Mouse (Mus musculus) lung, postnatal 10 days (tissue): ENCODE measurements at regions not wholly inside any gene's neighbourhood (a gene's known extent, or its start where the extent isn't known, plus 50 kb on each side); places are given as distances from the start of the nearest gene placed in this dataset.

Experiments used
- DNase-seq: peaks from one replicate; pipeline ENCODE4 v3.0.0; 2021

DNA sequence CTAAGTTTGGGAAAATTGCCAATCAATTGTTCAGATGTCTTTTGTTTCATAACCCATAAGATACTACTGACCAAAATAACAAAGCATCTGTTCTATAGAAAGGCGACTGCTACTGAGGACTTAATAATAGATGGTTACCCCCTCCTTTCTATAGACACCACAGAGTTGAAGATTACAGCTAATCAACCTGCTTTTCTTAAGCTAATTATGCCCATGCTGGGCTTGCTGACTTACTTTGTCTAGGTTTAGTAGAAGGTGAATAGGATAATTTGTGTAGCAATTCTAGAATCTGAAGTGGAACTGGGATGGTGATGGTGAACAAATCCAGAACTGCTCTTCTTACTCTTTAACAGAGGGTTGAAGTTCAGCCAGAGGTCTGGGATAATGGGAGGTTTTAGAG lies 53.8 kb upstream of the Tbx18 start:
- DNase-seq = no peak

DNA sequence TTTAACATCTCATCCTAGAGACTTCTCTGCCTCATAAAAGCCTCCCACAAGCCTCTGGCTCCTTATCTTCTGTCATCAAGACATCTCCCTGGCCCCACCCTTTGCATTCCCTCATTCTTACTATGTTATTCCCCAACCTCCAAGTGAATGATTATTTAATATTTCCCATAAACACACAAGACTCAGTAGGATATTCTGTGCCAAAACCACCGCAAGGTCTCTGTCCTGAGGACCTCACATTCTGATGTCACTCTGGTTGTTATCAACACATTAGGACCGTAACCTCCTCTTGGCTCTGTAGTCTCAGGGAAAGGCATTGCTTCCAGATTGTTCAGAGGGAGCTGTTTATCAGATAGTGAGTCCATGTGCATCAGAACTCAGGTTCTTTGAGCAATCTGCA lies 80.7 kb upstream of the Tbx18 start:
- no peak for DNase-seq

DNA sequence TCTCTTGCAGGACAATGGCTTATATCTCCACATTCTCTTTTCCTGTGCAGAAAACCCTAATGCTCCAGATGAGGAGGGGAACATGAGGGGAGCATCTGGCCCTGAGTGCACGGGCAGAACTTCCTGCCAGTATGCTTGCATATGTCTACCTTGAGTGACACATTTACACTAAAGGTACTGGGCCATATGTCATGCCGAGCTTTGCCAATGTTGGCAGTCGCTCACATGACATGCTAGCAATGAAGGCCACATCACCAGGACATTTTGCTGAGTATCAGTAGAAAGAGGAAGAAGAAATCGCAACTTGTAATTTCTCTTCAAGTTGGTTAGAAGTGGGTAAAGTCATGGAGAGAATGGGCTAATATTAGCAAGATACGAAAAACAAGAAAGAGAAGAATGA lies 91.2 kb upstream of the Tbx18 start:
- no peak for DNase-seq

DNA sequence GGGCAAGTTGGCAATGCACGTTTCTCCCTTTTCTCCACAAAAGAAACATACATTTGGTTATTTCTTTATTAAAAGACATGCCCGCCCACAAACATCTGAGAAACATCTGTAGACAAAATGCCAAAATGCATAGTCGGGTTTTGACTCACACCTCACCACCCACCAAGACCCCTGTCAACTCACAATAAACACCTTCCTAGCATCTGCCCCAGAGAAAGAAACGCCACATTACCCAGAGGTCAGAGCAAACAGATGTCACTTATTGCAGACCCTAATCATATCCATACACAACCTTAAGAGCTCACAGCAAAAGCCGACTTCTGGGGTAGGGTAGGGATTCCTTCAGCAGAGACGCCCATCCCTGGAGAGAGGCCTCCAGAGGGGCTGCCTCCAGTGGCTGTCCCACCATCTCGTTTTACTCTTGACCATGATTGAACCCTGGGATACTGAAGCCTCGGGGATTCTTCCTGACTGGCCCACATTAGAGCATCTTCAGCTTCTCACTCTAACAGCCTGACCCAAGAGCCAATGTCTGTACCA lies 93.7 kb upstream of the Tbx18 start:
- no peak for DNase-seq

DNA sequence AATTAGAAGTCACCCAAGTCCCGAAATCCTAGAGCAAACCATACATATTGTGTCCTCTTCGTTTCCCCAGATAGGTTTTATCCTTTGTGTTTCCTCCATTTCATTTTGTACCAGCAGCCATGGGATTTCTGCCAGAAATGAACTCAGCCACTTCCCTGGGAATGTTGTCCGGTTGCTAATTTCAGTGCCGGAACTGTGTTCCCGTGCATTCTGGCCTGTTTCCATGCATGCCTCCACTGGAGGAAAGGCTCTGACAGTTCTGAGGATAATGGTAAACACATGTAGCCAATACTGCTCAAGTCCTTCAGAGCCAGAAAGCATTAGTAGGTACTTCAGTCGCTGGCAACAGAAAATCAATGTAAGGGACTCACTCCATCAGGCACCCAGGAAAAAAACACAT lies 112.8 kb upstream of the Tbx18 start:
- DNase-seq = peak; percentile 65

DNA sequence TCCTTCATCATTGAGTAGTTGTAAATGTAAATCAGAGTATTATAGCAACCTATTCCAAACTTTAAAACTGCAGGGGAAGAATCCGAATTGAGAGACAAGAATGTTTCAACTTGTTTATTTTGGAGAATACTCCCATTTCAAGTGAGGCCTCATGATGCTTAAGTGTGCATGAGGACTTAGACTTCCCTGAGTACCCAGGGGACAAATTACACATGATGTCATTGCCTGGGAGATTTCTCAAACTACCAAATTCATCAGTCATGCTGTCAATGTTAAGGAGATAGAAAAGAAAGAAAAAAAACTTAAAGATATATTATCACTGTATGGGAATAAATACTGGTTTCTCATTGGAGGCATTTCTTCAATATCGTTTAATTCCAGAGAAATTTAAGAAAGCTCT lies 113.4 kb upstream of the Tbx18 start:
- no peak for DNase-seq

DNA sequence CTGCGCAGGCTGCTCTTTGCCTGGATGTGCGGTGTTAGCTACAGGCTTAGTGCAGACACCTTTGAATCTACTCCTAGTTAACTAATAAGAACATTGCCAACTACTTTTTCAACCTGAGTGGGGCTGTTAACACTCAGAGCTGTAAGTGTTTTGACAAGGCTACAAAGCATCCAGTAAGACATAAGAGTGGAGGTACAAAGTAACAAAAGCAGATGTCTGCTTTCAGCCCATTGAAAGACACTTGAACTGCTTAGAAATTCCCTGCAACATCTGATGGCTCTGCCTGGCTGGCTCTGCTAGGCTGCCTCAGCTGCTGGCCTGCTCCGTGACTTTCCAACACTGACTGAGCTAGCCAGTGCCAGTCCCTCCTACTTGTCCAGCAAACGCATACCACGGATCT lies 117.8 kb upstream of the Tbx18 start:
- DNase-seq = no peak

DNA sequence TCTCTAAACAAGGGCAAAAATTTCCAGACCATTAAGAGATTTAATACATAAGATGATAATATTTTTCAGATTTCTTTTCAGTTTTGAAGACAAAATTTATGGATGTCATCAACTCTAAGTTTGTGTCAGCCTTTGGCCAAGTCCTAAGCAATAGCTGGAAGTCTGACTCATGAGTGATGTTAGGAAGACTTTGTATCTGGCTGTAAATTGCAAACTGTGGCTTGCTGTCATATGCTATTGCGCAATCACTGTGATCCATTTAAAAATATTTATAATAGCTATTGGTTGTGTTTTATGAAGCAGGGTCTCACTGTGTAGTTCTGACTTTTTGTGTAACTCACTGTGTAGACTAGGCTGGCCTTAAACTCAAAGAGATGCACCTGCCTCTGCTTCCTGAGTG lies 119.1 kb upstream of the Tbx18 start:
- no peak for DNase-seq

DNA sequence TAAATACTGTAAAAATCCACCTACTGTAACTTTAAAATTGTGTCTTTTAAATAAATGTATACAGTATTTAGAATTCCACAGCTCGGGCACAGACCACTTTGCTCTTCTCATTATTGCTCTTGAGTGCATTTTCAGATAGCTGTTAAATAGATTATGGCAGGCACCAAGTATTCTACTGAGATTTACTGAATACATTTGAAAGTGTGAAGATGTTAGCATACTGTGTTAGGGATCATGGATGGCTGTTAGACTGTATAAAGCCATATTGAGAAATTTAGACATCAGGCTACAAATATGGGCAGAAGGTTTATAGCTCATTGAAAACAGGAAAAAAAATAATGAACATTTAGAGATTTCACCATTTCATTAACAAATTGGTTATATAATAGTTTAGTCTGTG lies 130.5 kb upstream of the Tbx18 start:
- no peak for DNase-seq

DNA sequence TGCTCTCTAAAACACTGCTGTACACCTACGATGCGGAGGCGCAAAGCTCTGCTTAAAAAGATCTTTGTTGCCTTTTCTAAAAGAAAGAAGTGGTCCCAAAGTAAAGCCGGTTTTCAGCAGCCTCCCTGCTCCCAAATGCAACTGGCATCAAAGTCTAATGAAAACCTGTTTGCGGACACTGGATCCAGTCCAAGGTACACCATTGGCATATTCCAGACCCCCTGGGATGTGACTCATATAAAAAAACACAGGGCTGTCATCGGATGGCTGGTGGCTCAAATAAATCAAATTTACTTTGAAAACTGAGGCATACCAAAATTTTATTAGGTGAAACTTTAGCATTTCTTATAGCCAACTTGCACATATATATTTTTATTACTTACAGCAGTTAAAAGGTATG lies 134.2 kb upstream of the Tbx18 start:
- no peak for DNase-seq

DNA sequence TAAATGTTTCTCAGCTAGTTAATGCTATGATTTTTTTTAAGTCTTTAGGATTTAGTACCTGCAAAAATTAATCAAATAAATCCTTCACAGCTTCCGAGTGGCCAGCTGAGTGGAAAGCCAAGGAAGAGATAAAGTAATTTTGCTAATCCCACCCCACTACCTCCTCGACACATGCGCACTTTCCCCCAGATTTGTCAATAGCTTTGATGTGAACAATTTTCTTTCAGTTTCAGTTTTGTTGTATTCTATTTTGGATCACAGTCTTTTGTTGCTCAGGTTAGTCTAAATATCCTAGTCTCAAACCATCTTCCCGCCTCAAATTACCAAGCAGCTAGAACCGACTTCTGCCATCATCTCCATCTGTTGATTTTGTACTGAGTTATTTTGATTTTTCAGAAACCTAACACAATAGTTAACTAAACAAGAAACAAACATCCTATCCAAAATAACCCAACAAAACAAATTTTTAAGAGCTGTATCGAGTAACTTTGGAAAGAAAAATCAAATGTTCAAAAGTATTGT lies 141.4 kb upstream of the Tbx18 start:
- DNase-seq = no peak

DNA sequence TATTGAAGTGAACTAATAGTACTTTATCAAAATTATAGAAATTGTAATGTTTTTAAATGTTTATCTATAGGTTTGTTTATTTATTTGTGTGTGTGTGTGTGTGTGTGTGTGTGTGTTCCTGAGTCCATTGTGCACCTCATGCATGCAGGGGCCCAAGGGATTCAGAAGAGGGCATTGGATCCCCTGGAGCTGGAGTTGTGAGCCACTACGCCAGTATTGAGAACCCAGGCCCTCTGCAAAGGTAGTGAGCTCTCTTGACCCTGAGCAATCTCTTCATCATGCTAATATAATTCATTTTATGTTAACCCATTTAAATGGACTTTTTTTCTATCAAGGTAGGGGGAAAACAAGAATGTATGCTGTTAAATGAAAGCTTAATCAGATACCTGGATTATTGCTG lies 151.5 kb upstream of the Tbx18 start:
- no peak for DNase-seq

DNA sequence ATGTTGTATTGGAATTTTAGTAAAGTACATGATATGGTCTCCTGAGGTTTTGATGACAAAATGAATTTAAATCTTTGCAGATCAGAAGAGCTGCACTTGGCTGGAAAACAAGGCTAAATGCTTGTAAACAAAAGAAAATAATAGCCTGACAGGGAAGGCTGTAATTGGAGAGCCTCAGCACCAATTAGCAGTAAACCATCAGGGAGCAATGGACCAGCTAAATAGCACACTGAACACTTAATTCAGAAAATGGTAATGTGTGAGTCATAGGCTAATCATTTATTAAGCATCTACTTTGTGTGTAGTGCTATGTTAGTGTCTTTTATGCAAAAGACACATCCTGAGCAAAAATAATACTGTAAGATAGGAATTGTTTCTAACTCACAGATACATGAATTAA lies 152.0 kb upstream of the Tbx18 start:
- DNase-seq = no peak

DNA sequence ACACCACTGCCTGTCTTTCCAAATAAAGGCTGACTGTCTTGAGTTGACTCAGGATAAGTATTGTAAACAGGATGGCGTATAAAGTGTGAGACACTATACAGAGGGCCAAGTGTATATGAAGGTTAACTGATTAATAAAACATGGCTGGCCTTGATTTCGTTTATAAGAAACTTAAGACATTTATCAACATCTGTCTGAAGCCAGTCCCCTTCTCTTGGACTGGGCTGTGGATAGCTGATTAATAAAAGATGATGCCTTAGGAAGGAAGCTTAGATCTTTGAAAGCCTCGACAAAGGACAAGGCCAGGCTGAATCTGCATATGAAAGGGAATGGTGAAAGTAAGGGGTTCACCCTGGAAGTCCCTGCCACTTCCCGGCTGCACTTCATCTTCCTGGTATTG lies 163.0 kb upstream of the Tbx18 start:
- no peak for DNase-seq

DNA sequence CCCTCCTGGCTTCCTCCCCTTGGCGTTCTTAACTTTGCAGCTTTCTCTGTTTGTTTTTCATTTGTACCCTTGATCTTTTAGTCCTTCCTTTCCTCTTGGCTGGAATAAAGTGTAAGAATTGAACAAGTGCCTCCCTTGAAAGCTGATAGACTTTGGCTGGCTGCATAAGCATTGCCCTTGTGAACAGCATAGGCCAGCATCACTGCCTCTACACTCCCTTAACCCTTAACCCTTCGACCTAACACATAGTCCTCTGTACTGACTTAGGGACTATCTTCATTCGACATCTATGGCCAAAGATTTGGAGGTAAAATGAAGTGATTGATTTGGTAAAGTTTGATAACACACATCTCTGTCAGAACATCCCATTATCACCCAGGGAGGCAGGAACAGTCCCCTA lies 163.5 kb upstream of the Tbx18 start:
- DNase-seq = no peak

DNA sequence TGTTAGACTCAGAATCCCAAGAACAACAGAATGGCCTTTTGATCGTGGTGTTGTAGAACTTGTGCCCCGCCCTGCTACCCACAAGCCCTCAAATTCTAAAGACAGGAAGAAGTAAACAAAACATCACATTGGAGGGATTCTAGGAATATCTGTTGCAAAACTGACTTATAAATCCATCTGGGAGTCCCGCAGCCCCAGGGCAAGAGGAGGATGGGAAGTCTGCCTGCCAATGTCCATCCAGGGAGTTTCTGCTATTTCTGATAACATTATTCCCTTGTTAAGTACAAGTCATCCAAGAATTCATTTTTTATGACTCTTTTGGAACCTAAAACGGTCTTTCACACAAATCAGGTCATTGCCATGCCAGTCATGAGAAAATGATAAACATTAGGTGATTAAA lies 164.5 kb upstream of the Tbx18 start:
- DNase-seq = no peak

DNA sequence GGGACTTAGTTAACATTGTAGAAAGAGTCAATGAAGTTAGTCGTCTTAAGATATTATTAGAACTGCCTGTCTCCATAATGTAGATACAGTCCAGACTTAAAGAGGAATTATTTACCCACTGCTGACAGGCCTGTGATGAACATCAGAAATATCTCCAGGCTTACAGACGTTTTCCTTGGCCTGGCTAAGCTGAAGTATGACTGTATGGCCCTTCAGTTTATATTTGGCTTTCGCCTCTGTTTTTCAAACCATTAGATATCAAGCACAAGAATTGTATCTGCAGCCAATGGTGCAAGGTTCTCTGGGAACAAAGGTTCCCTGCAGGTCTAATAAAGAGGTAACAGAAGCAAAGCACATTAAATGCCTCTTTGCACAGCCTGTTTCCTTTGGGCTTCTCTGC lies 166.3 kb upstream of the Tbx18 start:
- no peak for DNase-seq

DNA sequence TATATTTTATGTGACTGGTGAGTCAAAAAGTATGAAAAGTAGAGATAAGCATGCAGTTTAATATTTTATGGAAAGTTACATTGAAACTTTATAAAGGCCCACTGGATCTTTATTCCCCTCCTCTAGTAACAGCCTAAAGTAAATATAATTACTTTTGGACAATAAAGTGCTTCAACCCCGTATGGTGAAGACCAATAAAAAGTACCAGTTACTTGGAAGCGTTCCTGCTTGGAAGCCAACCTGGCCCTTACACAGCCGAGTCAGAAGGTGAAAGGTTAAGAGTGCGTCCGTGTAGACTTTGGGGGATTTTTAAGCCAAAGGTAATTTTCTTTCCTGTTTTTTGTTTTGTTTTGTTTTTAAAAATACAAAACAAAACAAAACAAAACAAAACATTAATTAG lies 168.3 kb upstream of the Tbx18 start:
- no peak for DNase-seq

DNA sequence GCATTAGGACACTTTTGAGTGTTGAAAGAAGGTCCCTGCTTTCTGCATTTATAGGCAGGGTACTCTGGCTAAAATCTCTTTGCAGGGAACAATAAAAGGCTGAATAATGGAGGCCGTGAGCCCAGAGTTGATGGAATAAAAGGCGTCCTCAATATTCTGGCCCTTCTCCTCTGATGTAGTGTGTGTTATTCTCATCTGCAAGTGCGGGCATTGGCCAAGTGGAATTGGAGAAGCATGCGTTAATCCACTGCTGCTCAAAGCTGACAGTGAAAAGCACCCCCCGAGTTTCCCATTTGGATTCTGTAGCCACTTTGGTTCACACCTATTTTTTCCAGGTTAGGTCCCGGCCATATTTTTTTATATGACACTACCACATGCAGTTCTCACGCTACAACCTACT lies 168.7 kb upstream of the Tbx18 start:
- no peak for DNase-seq

DNA sequence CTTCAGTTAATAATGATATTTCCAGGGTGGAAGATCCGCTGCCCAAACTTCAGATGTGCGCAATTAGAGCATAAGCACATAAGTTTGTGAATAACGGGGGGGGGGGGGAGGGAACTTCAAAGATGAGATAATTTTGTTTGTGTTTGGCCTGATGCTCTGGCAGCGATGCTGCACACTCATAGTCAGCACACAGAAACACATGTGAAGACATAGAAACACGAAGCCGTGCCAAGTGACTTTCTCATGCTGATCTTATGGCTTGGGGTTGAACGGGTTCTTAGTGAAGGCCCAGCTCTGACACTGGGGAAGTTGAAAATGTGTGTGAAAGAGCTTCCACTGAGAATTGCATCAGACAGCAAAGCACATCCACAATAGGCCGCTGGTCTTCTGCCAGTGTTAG lies 190.2 kb upstream of the Tbx18 start:
- no peak for DNase-seq

DNA sequence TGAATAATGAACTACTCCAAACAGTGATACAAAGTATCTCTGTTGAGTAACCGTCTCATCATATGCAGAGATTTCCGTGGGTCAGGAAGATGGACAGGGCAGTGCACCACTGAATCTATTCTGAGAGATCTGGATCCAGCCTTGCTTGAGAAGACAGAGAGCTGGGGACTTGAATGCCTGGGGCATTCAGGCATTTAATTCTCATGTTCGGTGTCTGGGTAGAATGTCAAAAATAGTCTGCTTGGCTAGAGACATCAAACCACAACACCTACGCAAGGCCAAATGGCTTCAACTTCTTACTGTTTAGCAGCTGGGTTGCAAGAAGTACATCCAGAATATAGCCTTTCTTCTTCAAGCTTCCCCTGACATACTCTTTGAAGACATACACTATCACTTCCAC lies 194.1 kb upstream of the Tbx18 start:
- no peak for DNase-seq

DNA sequence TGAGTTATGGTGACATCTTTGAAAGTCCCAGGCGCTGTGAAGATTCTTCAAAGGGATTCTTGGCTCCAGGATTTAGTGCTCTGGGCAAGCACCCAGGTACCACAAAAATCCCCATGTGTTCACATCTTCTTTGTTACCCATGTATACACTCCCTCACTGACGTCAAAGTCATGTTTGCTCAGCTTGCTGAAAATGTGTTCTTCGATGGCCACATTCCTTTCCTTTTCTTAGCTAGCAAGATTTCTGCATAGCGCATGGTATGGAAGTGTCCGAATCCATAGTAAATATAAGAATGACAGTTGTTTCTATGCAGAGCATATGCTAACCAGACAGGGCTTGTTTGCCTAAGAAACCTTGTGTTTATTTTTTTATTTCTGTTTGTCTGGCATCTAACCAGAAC lies 202.2 kb upstream of the Tbx18 start:
- DNase-seq = no peak

DNA sequence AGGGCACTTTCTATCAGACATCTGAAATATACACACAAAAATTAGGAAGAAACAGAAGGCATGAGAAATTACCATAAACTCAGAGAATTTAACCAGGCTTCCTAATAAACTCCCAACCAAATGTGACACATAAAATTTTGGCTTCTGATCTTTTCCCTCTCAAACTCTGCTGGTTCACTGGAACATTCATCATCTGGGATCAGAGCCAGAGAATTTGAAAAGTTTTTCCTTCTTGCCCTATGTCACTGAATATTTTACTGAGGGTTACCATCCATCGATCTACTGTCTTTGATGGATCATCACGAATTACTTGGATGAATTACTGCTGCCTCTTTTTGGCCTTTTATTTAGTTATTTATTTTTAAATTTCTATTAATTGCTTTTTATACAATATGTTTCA lies 221.4 kb upstream of the Tbx18 start:
- no peak for DNase-seq

DNA sequence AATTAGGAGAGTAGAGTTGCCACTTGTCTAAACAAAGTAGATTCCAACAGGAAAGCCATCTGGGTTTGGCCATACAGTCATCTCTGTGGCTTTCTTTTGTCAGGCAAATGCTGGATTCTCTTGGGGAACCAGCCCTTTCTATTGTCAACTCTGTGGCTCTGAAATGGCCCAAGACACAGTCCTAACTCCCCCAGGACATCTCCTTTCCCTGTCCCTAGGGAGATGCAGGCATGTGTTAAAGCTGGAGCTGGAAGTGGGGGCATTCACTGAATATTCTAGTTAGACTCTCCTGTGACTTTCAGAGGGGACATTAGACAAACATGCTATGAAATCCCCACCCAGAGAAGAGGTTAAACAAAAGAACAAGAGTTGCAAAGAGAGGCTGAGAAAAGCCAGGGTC lies 223.9 kb upstream of the Tbx18 start:
- no peak for DNase-seq

DNA sequence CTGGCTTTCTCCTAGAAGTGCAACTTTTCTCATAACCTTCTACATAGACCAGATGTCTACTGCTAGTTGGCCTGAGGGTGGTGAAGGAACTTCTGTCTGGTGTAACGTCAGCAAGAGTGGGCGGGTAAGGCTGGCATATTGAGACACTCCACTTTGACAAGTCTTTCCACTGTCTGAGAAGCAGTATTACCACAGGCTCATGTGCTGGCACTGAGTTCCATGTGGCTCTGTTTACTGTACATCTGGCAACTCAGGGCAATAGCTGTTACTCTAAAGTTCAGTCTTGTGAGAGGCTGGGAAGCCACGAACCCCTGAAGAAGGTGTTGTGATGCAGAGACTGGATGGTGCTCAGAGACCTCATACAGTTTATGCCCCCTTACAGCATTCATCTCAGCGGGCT lies 230.7 kb upstream of the Tbx18 start:
- no peak for DNase-seq

DNA sequence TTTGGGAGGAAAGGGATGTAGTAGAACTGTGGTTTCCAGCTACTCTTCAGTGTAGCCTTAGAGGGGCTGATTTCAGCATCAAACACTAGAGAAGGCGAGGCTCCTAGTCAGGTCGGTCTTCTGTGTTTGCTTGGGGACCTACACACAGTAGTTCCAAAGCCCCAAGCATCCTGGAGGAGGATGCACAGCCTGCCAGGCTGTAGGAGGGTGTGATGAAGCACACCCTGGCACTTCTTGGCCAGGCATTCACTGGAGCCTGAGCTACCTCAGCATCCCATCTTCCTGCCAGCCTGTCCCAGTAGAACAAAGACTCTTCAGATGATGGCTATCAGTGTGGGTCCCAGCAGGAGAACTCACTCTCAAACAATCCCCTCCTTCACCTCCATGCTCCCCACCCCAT lies 233.4 kb upstream of the Tbx18 start:
- DNase-seq = no peak
